Mouse (Mus musculus) urinary bladder, postnatal 36 days (tissue): ENCODE measurements at regions not wholly inside any gene's neighbourhood (a gene's known extent, or its start where the extent isn't known, plus 50 kb on each side); places are given as distances from the start of the nearest gene placed in this dataset.

ENCODE experiments used
- DNase-seq, 2 experiments: peaks; one replicate each; pipeline ENCODE4 v3.0.0; 2022; ENCODE audit warnings: low spot score in 2 of 2, mixed read lengths in 1 of 2

GRCm38 (mm10) chr1:77754326-77754725 lies 239.4 kb upstream of the Epha4 start:
- no peak for DNase-seq

GRCm38 (mm10) chr1:77748483-77749465 lies 233.9 kb upstream of the Epha4 start:
- no peak for DNase-seq

DNA sequence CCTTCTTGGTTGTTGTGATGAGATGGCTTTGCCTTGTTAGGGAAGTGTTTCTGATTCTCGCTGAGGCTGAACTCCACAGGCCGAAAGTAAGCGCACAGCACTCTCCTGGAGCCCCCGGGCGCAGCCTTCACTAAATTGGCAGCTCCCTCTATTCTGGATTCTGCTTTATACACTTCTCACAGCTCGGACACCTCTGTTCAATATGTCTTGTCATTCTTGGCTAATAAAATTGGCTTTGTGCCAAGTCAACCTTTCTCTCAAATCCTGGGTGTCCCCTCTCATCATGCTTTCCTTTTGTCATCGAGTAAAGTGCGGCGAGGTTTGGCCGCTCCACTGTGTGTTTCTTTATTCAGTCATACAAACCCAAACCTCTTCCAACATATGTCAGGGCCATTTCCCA lies 217.2 kb upstream of the Epha4 start:
- no peak for DNase-seq

- DNase-seq, result no peak
Observed at GRCm38 (mm10) chr1:77727561-77727960, 212.7 kb upstream of the Epha4 start.

DNA sequence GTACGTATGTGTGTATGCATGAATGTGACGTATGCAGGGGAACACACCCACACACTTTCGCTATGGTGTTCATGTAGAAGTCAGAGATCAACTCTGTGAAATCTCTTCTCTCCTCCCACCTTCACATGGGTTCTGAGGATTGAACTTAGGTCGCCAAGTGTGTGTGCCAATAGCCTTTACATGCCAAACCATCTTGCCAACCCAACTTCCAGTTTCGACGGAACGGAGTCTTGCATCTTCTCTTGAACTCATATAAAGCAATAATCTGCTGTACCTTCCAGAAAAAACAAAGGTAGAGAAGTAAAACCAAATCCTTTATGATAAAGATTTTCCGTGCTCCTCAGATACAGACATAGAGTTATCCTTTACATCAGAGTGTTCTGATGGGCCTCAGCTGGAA lies 208.4 kb upstream of the Epha4 start:
- DNase-seq, result no peak

- DNase-seq, result no peak
Observed at GRCm38 (mm10) chr1:77720859-77721258, 206.0 kb upstream of the Epha4 start.

- DNase-seq, result no peak
Observed at GRCm38 (mm10) chr1:77713001-77713400, 198.1 kb upstream of the Epha4 start.

- no peak for DNase-seq
Observed at GRCm38 (mm10) chr1:77708202-77709020, 193.5 kb upstream of the Epha4 start.

DNA sequence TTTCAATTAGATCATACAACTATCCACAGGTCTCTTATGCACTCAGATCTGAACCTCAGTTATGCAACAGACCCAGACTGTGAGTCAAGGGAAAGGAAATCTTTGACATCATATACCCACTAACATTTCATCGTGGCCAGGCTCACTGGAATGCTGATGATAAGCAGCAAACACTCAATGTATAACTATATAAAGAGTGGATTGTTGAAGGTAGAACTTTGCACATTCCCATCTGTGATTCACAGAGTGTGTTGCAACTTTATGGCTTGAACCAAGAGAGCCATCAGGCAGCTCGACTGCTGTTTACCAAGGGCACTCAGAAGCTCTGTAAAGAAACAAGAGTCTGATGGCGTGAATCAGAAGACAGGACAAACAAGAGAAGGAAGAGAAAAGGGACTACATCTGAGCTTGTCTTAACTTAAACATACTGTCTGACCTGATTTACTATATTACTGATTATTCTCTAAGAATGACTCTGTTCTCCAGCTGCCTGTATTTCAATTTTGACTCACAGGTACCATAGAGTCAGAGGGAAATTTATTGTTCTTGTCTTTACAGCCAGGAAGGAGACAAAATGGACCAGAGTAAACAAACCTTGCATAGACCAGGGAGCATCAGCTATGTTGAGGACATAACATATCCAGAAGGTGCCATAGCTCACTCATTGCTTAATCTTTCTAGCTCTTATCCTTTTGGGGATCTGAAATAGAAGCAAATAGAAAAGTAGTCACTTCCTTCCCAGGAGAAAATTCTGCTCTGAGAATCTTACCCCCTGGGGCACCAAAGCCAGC lies 180.5 kb upstream of the Epha4 start:
- peak in 1 of 2 experiments; percentile 1 for DNase-seq

DNA sequence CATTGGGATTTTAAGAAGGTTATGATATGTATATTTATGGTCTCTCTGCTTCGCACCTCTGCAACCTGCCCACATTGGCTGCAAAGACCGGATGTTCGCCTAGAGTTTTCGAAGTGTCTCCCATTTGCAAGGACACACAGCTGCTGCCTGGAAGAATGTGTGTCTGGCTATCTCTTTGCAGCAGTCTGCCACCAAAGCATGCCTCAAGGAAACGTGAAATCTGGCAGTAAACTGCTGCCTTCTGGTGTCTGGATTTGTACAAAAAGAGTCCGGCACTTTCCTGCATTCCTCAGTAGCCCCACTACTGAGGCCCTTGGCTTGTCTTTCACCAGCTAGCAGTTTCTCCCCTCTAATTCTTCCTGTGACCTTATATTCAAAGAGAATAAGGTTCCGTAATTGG lies 148.5 kb upstream of the Epha4 start:
- DNase-seq, result no peak

GRCm38 (mm10) chr1:77660436-77660835 lies 145.5 kb upstream of the Epha4 start:
- no peak for DNase-seq

GRCm38 (mm10) chr1:77637025-77637424 lies 122.1 kb upstream of the Epha4 start:
- no peak for DNase-seq

DNA sequence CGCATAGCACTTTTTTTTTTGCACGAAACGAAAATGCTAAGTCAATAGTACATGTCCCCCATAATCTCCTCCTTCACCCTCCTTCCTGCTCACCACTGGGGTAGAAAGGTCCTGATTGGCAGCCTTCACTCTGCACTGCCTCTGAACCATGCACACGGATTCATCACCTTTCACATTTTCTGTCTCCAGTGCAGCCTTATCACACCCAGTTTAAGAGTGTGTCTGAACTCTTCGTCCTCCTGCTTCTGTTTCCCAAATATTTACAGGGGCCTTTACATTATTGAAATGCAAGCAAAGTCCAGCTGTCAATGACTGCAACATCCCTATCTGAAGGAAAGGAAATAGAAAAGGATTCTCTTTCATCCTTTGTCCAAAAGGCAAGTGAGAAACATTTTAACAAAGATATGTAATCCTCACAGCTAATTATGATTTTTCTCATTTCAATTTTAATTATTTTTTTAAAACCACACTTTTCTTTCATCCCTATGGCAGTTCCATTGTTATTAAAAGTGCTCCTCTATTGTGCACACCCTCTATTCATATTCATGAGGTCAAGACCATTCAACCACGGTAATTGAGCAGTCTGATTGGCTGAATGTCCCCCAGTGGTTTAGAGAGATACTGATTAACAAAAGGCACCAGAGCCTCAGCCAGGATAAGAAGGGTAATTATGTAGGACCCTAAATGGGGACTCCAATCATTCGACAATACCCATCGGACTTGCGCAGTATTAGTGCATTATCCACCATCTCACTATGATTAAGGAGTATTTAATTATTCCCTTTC lies 114.8 kb upstream of the Epha4 start:
- DNase-seq, result no peak

DNA sequence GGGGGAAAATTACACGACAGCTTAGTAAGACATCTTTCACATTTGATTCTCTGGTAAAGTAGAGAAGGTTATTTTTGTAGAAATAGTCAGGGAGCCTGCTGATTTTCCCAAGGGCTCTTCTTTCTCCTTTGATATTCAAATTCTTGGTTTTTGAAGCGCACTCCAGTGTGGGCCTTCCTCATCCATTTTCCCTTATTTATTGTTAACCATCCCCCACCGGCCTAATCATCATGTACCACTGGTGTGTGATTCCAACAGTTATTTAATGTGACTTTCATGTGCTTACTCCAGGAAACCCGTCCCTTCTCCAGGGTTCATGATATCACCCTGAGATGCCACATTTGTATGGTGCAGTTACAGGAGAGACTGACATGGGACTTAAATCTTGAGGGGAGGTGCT lies 114.0 kb upstream of the Epha4 start:
- no peak for DNase-seq

GRCm38 (mm10) chr1:77617490-77617889 lies 102.6 kb upstream of the Epha4 start:
- DNase-seq, result no peak

DNA sequence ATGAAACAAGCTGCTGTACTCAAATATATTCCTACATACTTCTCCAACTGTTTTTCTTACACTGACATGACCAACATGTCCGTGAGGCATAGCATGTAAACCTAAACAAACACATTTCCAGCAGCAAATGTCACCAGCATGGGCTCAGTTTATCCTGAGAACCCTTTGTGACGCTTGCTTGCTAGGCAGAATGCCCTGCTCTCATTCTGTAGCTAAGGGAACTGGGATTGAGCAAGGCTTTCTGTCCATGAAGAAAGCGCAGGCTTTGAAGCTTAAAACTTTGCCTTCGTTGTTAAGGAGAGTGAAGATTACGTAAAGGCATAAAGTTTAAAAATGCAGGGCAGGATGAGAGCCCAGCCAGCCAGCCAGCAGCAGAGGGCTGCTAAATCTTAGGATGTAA lies 85.6 kb upstream of the Epha4 start:
- DNase-seq, result no peak

DNA sequence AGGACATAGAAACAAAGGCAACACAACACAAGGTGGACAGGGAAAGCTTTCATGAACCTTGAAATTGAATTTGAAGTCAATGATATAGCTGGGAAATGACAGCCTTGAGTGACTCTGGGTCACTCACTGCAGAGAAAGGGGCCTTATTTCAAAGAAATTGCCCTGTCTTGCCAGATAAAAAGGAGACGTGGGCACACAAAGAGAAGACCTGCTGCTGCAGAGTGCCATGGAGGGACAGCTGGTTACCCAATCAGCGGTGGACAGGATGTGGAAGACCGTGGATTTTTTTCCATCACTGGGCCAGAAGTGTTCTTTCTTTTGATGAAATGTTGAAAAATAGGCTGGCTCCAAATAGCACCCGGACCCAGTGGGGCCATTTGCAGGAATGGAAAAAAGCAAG lies 77.8 kb upstream of the Epha4 start:
- DNase-seq, result no peak

DNA sequence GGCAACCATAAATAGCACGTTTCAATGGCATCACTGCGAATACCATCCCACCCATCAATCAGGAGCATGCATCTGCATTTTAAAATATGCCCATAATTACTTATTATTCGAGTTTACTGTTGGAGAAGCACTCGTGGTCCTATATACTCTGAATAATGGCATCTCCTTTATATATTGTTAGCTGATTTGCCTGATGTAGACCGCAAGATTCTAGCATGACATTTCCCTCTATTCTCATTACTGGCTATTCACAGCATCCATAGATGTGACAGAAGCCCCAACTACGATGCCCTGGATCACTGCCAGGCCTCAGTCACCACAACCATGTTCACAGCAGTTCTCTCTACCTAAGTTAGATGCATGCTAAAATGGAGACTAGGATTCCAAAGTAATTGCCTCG lies 77.4 kb upstream of the Epha4 start:
- DNase-seq, result no peak

- DNase-seq, result no peak
Observed at GRCm38 (mm10) chr1:77589423-77589822, 74.5 kb upstream of the Epha4 start.

GRCm38 (mm10) chr1:77585520-77585919 lies 70.6 kb upstream of the Epha4 start:
- DNase-seq, result no peak

- DNase-seq, result no peak
Observed at GRCm38 (mm10) chr1:77568081-77568480, 53.2 kb upstream of the Epha4 start.
